Mouse (Mus musculus): Measurements from ENCODE around the gene Olfr279. TPM values are rescaled to one million over a fixed set of nuclear protein-coding genes. Genes with fewer than 3 reads are reported as not detected.

Olfr279 gene
- not detected for total RNA-seq (2021)
- long read RNA-seq, experiment 1 = 0 reads
- long read RNA-seq, experiment 2 = 0 reads

DNA sequence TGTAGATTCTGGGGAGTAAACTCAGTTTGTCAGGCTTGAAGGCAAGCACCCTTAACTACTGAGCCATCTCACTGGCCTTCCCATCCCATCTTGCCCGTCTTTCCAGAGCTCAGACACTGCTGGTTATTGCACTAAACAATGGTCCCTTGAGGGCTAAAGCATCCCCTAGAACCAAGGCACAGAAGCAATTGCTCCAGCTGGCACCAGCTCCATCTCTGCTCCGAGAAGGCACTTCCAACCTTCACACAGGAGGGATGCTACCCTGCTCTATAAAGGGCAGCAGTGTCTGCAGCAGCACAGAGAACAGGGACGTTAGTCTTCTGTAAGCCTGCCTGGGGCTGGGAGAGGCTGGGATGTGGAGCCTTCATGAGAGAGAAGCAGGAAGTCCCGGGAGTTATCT lies at the start of gene Olfr279:
Gene Olfr279, plus strand, starts transcription at position 301 of the 400 bp plus-strand sequence.
- TF ChIP-seq CTCF (IDR thresholded peaks at IDR 0.05) = no peak
- intact Hi-C loops (cut with DNase I) = no loop called here

DNA sequence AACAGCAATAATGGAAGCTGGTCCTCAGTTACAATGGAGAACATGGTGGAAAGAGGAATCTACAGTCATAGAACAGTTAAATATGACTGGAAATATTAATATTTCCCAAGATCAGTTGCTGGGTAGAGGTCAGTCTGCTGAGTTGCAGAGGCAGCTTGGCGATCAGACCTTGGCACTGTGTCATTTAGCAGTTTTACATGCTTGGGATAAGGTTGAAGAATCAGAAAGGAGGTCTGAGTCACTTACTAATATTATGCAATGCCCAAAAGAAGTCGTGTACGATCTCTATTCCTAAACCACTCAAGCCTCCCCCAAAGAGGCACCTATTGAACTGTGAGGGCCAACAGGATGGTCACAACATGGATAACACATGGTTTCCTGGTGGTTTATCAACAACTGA lies 47.6 kb upstream of the Olfr279 start:
- no peak for DNase-seq (ENCODE audit: extremely low spot score in 1 of 2, low spot score in 2 of 2)
- no peak for TF ChIP-seq CTCF (IDR thresholded peaks at IDR 0.05)
- H3K27ac ChIP-seq = no peak overlapping the region
- intact Hi-C loops (cut with DNase I) = no loop called here
- no peak overlapping the region for H3K4me3 ChIP-seq

More for the DNA sequence above, at the start of gene Olfr279:
- no peak within 1 kb of the TSS for H3K27ac ChIP-seq
- DNase-seq (ENCODE audit: extremely low spot score in 1 of 2, low spot score in 2 of 2) = no peak
- H3K4me3 ChIP-seq = no peak within 1 kb of the TSS

DNA sequence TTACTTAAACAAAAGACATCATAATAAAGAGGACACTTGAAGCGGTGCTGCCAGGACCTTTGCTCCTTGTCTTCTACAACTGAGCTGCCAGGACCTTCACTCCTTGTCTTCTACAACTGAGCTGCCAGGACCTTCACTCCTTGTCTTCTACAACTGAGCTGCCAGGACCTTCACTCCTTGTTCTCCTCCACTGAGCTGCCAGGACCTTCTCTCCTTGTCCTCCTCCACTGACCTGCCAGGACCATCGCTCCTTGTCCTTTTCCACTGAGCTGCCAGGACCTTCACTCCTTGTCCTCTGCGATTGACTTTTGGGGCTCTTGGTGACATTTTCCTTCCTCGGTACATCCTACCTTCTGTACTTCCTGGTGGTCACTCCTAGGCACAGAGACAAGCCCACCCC lies 43.7 kb upstream of the Olfr279 start:
- H3K27ac ChIP-seq = no peak overlapping the region
- DNase-seq (ENCODE audit: extremely low spot score in 1 of 2, low spot score in 2 of 2) = no peak
- intact Hi-C loops (cut with DNase I) = no loop called here
- no peak for TF ChIP-seq CTCF (IDR thresholded peaks at IDR 0.05)
- H3K4me3 ChIP-seq = no peak overlapping the region

DNA sequence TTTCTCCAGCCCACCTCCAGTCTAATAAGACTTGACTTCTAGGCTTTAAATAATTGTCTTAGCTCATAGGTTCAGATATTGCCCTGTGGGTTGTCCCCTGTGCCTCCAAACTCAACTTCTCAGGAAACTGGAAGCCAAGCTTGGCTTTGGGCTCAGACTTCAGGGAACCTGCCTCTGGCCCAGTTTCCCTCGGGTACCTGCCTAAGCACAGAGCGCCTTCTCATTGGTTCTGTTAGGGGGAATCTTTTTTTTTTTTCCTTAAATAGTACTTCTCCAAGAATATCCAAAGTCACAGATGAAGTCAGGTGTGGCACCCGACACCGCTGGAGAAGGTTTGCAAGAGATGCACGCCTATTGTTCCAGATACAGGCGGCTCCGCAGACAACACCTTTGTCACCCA lies 39.9 kb upstream of the Olfr279 start, which contains the start of gene Olfr281:
Gene Olfr281, plus strand, starts transcription at position 301 of the 400 bp plus-strand sequence.
- intact Hi-C loops (cut with DNase I) = no loop called here
- Histone ChIP-seq H3K4me3 (no peak within 1 kb of the TSS), H3K27ac (no peak within 1 kb of the TSS)
- no peak for TF ChIP-seq CTCF (IDR thresholded peaks at IDR 0.05)
- DNase-seq (ENCODE audit: extremely low spot score in 1 of 2, low spot score in 2 of 2) = no peak

DNA sequence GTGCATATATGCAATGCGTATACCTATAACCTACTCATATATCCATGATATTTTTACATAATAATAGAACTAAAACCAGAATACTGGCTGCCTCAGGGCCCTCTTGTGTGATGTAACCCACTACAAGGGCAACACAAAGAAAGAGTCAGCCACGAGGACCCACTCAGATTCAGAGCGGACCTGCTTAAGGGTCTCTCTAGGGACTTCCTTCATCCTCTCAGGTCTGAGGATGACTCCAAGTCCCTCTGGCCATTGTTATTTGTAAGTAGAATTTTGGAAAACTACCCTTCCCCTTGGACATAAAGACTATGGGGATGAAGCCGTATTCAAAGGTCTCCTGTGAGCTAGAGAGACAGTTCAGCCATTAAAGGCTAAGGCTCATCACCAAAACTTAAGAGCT lies 22.6 kb upstream of the Olfr279 start, which contains the start of gene OR5BS1P:
Gene OR5BS1P, plus strand, starts transcription at position 301 of the 400 bp plus-strand sequence.
- H3K27ac ChIP-seq = no peak within 1 kb of the TSS
- no peak for DNase-seq (ENCODE audit: extremely low spot score in 1 of 2, low spot score in 2 of 2)
- no peak for TF ChIP-seq CTCF (IDR thresholded peaks at IDR 0.05)
- intact Hi-C loops (cut with DNase I) = no loop called here
- no peak within 1 kb of the TSS for H3K4me3 ChIP-seq

DNA sequence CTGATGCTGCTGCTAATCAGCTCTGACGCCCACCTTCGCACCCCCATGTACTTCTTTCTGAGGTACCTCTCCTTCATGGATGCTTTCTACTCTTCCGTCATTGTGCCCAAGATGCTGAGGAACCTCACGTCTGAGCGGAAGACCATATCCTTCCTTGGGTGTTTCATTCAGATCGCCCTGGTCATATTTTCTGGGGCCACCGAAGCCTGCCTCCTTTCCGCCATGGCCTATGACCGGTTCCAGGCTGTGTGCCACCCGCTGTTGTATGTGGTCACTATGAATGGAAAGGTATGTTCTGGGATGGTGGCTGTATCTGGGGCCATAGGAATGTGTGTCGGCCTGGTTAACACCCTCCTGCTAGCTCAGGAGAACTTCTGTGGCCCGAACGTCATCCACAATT lies 20.7 kb upstream of the Olfr279 start:
- Histone ChIP-seq H3K4me3 (no peak overlapping the region), H3K27ac (no peak overlapping the region)
- intact Hi-C loops (cut with DNase I) = no loop called here
- TF ChIP-seq CTCF (IDR thresholded peaks at IDR 0.05) = no peak
- no peak for DNase-seq (ENCODE audit: extremely low spot score in 1 of 2, low spot score in 2 of 2)

DNA sequence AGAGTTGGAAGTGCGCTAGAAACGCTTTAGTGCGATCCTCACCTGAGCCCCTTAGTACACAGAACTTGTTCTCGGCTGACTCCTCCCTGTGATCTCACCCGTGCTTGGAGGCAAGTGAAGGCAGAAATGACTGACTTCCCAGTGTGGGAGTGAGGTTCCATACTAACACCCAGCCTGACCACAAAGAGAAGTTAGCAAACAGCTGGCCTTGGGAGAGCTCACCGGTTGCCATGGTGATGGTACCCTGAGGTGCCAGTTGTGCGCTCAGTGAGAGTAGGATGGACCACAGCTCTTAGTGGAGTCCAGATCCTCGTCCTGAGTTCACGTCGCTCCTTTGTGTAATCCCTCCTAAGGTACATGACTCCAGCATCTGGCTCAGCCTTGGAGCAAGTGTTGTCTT lies 17.2 kb upstream of the Olfr279 start:
- Histone ChIP-seq H3K27ac (no peak overlapping the region), H3K4me3 (no peak overlapping the region)
- no peak for DNase-seq (ENCODE audit: extremely low spot score in 1 of 2, low spot score in 2 of 2)
- intact Hi-C loops (cut with DNase I) = no loop called here
- no peak for TF ChIP-seq CTCF (IDR thresholded peaks at IDR 0.05)

DNA sequence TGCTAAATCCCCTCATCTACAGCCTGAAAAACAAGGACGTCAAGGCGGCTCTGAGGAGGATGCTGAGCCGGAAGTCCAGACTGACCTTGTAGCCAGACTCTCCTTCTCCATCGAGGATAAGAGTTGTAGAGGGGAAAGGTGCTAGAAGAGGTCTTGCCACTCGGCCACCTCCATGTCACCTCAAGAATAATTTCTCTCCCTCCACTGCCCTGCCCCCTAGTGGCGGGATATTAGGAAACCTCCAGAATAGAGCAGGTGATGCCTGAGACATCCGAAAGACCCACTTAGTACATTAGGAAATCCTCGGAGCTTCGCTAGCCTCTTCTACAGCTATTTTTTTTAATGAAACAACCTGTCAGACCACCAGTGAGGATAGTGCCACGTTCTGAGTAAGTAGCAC lies 16.8 kb upstream of the Olfr279 start:
- intact Hi-C loops (cut with DNase I) = no loop called here
- peak; percentile 61 for TF ChIP-seq CTCF (IDR thresholded peaks at IDR 0.05)
- Histone ChIP-seq H3K4me3 (no peak overlapping the region), H3K27ac (no peak overlapping the region)
- DNase-seq (ENCODE audit: extremely low spot score in 1 of 2, low spot score in 2 of 2) = peak; percentile 19 to 31

DNA sequence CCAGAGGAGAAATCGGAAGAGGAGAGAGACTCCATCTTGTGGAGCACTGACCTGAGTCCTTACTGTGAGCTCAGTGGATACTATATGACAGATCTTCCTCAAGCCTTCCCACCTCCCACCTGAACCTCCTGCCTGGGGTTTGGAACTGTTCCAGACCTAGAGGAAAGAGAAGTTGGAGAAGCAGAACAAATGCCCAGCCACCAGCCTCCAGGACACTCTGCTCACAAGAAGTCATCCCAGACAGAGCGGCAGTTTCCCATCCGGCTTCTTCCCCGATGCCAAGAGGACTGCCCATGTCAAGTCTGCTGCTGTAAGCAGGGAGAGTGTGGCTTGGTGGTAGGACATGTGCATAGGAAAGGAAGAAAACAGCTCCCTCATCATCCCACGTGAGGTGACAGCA lies 15.9 kb upstream of the Olfr279 start:
- Histone ChIP-seq H3K27ac (no peak overlapping the region), H3K4me3 (no peak overlapping the region)
- no peak for TF ChIP-seq CTCF (IDR thresholded peaks at IDR 0.05)
- no peak for DNase-seq (ENCODE audit: extremely low spot score in 1 of 2, low spot score in 2 of 2)
- intact Hi-C loops (cut with DNase I) = no loop called here

DNA sequence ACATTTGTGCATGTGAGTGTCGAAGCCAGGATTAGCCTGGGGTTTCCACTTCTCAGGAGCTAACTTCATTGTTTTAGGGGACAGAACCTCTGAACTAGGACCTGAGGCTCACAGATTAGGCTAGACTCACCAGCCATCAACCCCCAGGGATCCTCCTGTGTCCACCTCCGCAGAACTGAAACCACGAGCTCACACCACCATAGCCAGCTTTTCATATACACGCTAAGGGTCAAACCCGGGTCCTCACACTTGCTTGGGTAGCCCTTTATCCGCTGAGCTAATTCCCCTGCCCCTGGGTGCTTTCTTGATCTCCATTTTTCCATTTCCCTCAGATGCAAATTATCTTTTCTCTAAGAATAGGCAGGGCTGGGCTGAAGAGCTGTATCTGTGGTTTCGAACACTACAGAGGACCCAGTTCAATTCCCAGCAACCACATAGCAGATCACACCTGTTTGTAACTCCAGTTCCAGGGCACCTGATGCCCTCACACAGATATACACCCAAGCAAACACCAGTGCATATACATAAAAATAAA lies 12.6 kb upstream of the Olfr279 start:
- Histone ChIP-seq H3K27ac (no peak overlapping the region), H3K4me3 (no peak overlapping the region)
- DNase-seq (ENCODE audit: extremely low spot score in 1 of 2, low spot score in 2 of 2) = no peak
- no peak for TF ChIP-seq CTCF (IDR thresholded peaks at IDR 0.05)
- intact Hi-C loops (cut with DNase I) = no loop called here

DNA sequence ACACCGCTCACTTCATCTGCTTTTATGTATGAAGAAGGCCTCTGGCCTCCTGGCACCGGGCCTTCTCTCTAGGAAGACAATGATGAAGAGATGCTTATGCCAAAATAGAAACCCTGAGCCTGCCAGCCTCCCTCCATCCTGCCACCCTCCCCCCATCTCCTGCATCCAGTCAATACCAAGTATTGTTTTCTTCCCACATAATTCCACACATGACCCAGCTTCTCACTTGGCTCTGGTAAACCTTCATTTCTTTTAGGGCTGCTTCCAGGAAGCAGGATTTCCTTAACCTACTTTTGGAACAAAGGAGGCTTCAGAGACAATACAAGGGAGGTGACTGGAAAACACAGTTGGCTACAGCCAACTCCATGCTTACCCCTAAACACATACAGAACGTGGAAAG lies 9.5 kb upstream of the Olfr279 start, which contains the start of gene Lalba:
Gene Lalba, minus strand, starts transcription at position 21 of the 400 bp plus-strand sequence.
- no peak for DNase-seq (ENCODE audit: extremely low spot score in 1 of 2, low spot score in 2 of 2)
- Histone ChIP-seq H3K27ac (no peak within 1 kb of the TSS), H3K4me3 (no peak within 1 kb of the TSS)
- TF ChIP-seq CTCF (IDR thresholded peaks at IDR 0.05) = no peak
- intact Hi-C loops (cut with DNase I) = no loop called here

DNA sequence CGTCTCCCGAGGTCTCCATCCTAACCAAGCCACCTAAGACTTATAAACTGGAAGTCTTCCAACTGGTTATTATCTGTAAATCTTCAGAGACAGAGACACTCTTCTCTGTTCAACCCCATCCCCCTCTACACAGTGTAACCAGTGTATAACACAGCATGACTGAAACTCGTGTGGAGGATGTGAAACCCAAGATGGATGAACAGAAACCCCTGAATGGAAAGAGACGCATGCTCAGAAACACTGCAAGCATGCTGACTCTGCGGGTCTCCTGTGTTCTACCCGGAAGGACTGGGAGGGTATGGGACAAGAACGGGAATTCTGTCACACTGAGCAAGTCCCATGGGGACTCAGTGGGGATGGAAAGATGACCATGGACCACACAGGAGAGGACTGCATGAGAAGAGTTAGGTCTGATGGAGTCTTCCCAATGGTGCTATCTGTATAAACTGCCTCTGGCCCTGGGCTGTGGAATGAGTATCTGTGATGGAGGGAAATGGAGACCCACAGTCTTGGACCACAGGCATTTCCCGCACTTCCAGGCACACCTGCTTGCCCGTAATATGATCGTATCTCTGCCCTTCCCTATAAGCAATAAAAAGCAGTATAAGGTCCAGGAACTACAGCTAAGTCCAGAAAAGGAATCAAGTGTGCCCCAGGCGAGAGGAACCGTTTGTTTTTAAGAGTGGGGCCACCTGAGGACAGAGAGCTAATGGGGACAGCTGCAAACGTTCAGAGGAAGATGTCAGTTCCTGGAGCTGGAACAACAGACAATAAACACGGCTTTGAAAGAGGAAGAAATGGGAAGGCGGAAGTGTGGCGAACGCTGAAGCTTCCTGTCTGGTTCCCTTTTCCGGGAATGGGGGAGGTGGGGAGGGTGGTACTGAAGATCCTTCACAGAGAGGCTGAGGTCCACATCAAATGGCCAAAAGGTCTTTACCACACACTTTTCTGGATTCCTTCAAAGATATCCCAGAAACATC lies 8.0 kb upstream of the Olfr279 start:
- no peak for TF ChIP-seq CTCF (IDR thresholded peaks at IDR 0.05)
- intact Hi-C loops (cut with DNase I) = no loop called here
- Histone ChIP-seq H3K4me3 (no peak overlapping the region), H3K27ac (no peak overlapping the region)
- no peak for DNase-seq (ENCODE audit: extremely low spot score in 1 of 2, low spot score in 2 of 2)

Data from left cerebral cortex, adult 2 months (tissue).